Mouse (Mus musculus) intestine, postnatal 0 days (tissue): ENCODE measurements around the gene Irx6. TPM values are rescaled to one million over a fixed set of nuclear protein-coding genes. Genes with fewer than 3 reads are reported as not detected.

Experiments
- ATAC-seq: fragments of 200-750 bp; cut with Nextera tagmentation; 2 replicates; pipeline ENCODE4 v1.8.0; 2017; ENCODE audit warnings: mild to moderate bottlenecking, moderate TSS enrichment, moderate library complexity
- H3K27ac ChIP-seq: fragments of 300-500 bp; sonication (generic); 2 replicates; pipeline ENCODE4 v1.5.1; 2014; ENCODE audit warnings: mild to moderate bottlenecking, low read depth, low read length, moderate library complexity
- H3K27me3 ChIP-seq: fragments of 300-500 bp; sonication (generic); replicated peaks from 2 replicates; pipeline ENCODE4 v1.6.1; 2014; ENCODE audit warnings: low read length, mixed read lengths; ENCODE audit not compliant: control insufficient read depth, insufficient read depth
- H3K36me3 ChIP-seq: fragments of 300-500 bp; sonication (generic); 2 replicates; pipeline ENCODE4 v1.6.1; 2014; ENCODE audit warnings: mild to moderate bottlenecking, moderate library complexity; ENCODE audit not compliant: control insufficient read depth, insufficient read depth
- H3K4me1 ChIP-seq: fragments of 300-500 bp; sonication (generic); replicated peaks from 2 replicates; pipeline ENCODE4 v1.6.1; 2014; ENCODE audit warnings: antibody characterized with exemption, low read length, mixed read lengths; ENCODE audit not compliant: control insufficient read depth, insufficient read depth
- H3K4me2 ChIP-seq: fragments of 300-500 bp; sonication (generic); replicated peaks from 2 replicates; pipeline ENCODE4 v1.6.1; 2014; ENCODE audit warnings: low read depth, mild to moderate bottlenecking, moderate library complexity
- H3K4me3 ChIP-seq: fragments of 300-500 bp; sonication (generic); 2 replicates; pipeline ENCODE4 v1.5.1; 2014; ENCODE audit warnings: low read depth, low read length
- H3K9ac ChIP-seq: fragments of 300-500 bp; sonication (generic); 2 replicates; pipeline ENCODE4 v1.6.1; 2014; ENCODE audit warnings: mild to moderate bottlenecking, low read depth, low read length
- H3K9me3 ChIP-seq: fragments of 300-500 bp; sonication (generic); 2 replicates; pipeline ENCODE4 v1.6.1; 2016; ENCODE audit warnings: mixed run types; ENCODE audit not compliant: control insufficient read depth
- CTCF ChIP-seq: sonication (generic); IDR thresholded peaks from 2 replicates; pipeline ENCODE4 v1.5.1; 2016; ENCODE audit warnings: low read depth, mild to moderate bottlenecking, control low read depth, antibody characterized with exemption, moderate library complexity
- WGBS: fragments of 180-500 bp; shearing (Covaris S2); extraction: QIAGEN DNeasy Blood & Tissue Kit; methylation state at CpG from one replicate; pipeline ENCODE4 v1.1.7; 2014; 5-methylcytosine and 5-hydroxymethylcytosine counted together
- polyA plus RNA-seq: library from polyadenylated mRNA; unstranded; fragments of >200 nt; fragmentation: Nextera tagmentation; extraction: Ambion mirVana; gene quantifications from 2 replicates; pipeline ENCODE4 v1.2.1, GENCODE M21; 2015

Irx6 gene
- polyA plus RNA-seq, 1 experiment from 2014 or later: 0.10 TPM

- H3K4me3 ChIP-seq: no peak overlapping the region
- no peak overlapping the region for H3K27ac ChIP-seq
- no peaks in the 10 kb centered on the region for H3K9me3 ChIP-seq
- H3K4me2 ChIP-seq: no peak overlapping the region
- no peak for ATAC-seq
- no peaks in the 10 kb centered on the region for H3K27me3 ChIP-seq
- no peak overlapping the region for H3K9ac ChIP-seq
- TF ChIP-seq CTCF: no peak
- 83% methylated on average over 5 of the region's 5 CpGs for WGBS
- no peaks in the 10 kb centered on the region for H3K36me3 ChIP-seq
- H3K4me1 ChIP-seq: no peaks in the 10 kb centered on the region
Observed at GRCm38 (mm10) chr8:92718057-92718456, 44.0 kb downstream of the Irx6 start.

GRCm38 (mm10) chr8:92721266-92721935 lies 47.3 kb downstream of the Irx6 start:
- no peak overlapping the region for H3K9ac ChIP-seq

GRCm38 (mm10) chr8:92721936-92722321 lies 47.8 kb downstream of the Irx6 start:
- Histone ChIP-seq H3K27ac (no peak overlapping the region), H3K4me2 (no peak overlapping the region), H3K4me1 (no peaks in the 10 kb centered on the region), H3K4me3 (no peak overlapping the region), H3K9me3 (no peaks in the 10 kb centered on the region), H3K27me3 (no peaks in the 10 kb centered on the region), H3K9ac (no peak overlapping the region), H3K36me3 (no peaks in the 10 kb centered on the region)
- TF ChIP-seq CTCF: no peak
- 78% methylated on average over 8 of the region's 8 CpGs for WGBS
- no peak for ATAC-seq

More at GRCm38 (mm10) chr8:92721266-92721935, 47.3 kb downstream of the Irx6 start:
- Histone ChIP-seq H3K4me3 (no peak overlapping the region), H3K27me3 (no peaks in the 10 kb centered on the region), H3K27ac (no peak overlapping the region), H3K9me3 (no peaks in the 10 kb centered on the region), H3K4me2 (no peak overlapping the region), H3K4me1 (no peaks in the 10 kb centered on the region), H3K36me3 (no peaks in the 10 kb centered on the region)
- peak; percentile 76 for TF ChIP-seq CTCF
- WGBS: 55% methylated on average over 12 of the region's 12 CpGs
- ATAC-seq: no peak

- 73% methylated on average over 6 of the region's 6 CpGs for WGBS
- H3K9ac ChIP-seq: no peak overlapping the region
- no peaks in the 10 kb centered on the region for H3K4me1 ChIP-seq
- ATAC-seq: no peak
- no peaks in the 10 kb centered on the region for H3K9me3 ChIP-seq
- H3K4me3 ChIP-seq: no peak overlapping the region
- no peaks in the 10 kb centered on the region for H3K36me3 ChIP-seq
- no peak overlapping the region for H3K27ac ChIP-seq
- H3K27me3 ChIP-seq: no peaks in the 10 kb centered on the region
- no peak for TF ChIP-seq CTCF
- H3K4me2 ChIP-seq: no peak overlapping the region
Observed at GRCm38 (mm10) chr8:92723320-92723719, 49.2 kb downstream of the Irx6 start.

- no peaks in the 10 kb centered on the region for H3K36me3 ChIP-seq
- no peak overlapping the region for H3K4me2 ChIP-seq
- no peak overlapping the region for H3K27ac ChIP-seq
- no peaks in the 10 kb centered on the region for H3K9me3 ChIP-seq
- H3K4me1 ChIP-seq: no peaks in the 10 kb centered on the region
- TF ChIP-seq CTCF: no peak
- no peak overlapping the region for H3K4me3 ChIP-seq
- ATAC-seq: no peak
- 58% methylated on average over 7 of the region's 7 CpGs for WGBS
- no peak overlapping the region for H3K9ac ChIP-seq
- no peaks in the 10 kb centered on the region for H3K27me3 ChIP-seq
Observed at GRCm38 (mm10) chr8:92723947-92724346, 49.9 kb downstream of the Irx6 start.

- Histone ChIP-seq H3K9me3 (no peaks in the 10 kb centered on the region), H3K36me3 (no peaks in the 10 kb centered on the region), H3K27ac (no peak overlapping the region), H3K27me3 (no peaks in the 10 kb centered on the region), H3K4me3 (no peak overlapping the region), H3K4me2 (no peak overlapping the region), H3K4me1 (no peaks in the 10 kb centered on the region), H3K9ac (no peak overlapping the region)
- no peak for TF ChIP-seq CTCF
- WGBS: 66% methylated on average over 8 of the region's 8 CpGs
- no peak for ATAC-seq
Observed at GRCm38 (mm10) chr8:92724359-92724758, 50.3 kb downstream of the Irx6 start.

Other genes with a start within 250 kb of the Irx6 start
- gene Mmp2, start 153.0 kb downstream of the Irx6 start, polyA plus RNA-seq: 59.0 and 60.0 TPM in 2 replicates
- gene Lpcat2, start 181.1 kb downstream of the Irx6 start, polyA plus RNA-seq: 7.3 TPM in 2 replicates
- gene Capns2, start 227.1 kb downstream of the Irx6 start, polyA plus RNA-seq: 0.16 TPM in 1 of 2 replicates, not detected in the other